Mouse (Mus musculus) heart, embryonic 11.5 days (tissue): ENCODE results near the gene Slc25a39. TPM values are rescaled to one million over a fixed set of nuclear protein-coding genes. Genes with fewer than 3 reads are reported as not detected.

Experiments used
- ATAC-seq: fragments of 200-750 bp; cut with Nextera tagmentation; replicated peaks from 2 replicates; pipeline ENCODE4 v1.8.0; 2017; ENCODE audit warnings: moderate library complexity; ENCODE audit not compliant: insufficient number of reproducible peaks, low FRiP score, low TSS enrichment
- H3K27ac ChIP-seq: fragments of 300-500 bp; sonication (generic); 2 replicates; pipeline ENCODE4 v1.5.1; 2014; ENCODE audit warnings: mild to moderate bottlenecking, low read depth, low read length
- H3K27me3 ChIP-seq: fragments of 300-500 bp; sonication (generic); 2 replicates; pipeline ENCODE4 v1.6.1; 2014; ENCODE audit warnings: mild to moderate bottlenecking, low read length, mixed read lengths; ENCODE audit not compliant: control insufficient read depth, insufficient read depth
- H3K36me3 ChIP-seq: fragments of 300-500 bp; sonication (generic); 2 replicates; pipeline ENCODE4 v1.6.1; 2014; ENCODE audit warnings: mild to moderate bottlenecking, low read length, moderate library complexity, mixed read lengths; ENCODE audit not compliant: control insufficient read depth, insufficient read depth
- H3K4me1 ChIP-seq: fragments of 300-500 bp; sonication (generic); 2 replicates; pipeline ENCODE4 v1.6.1; 2014; ENCODE audit warnings: low read length; ENCODE audit not compliant: control insufficient read depth, insufficient read depth
- H3K4me2 ChIP-seq: fragments of 300-500 bp; sonication (generic); 2 replicates; pipeline ENCODE4 v1.6.1; 2014; ENCODE audit warnings: mild to moderate bottlenecking, moderate library complexity
- H3K4me3 ChIP-seq: fragments of 300-500 bp; sonication (generic); 2 replicates; pipeline ENCODE4 v1.5.1; 2014; ENCODE audit warnings: low read depth, low read length
- H3K9ac ChIP-seq: fragments of 300-500 bp; sonication (generic); 2 replicates; pipeline ENCODE4 v1.6.1; 2014; ENCODE audit warnings: mild to moderate bottlenecking, low read depth, low read length, moderate library complexity
- H3K9me3 ChIP-seq: fragments of 300-500 bp; sonication (generic); replicated peaks from 2 replicates; pipeline ENCODE4 v1.6.1; 2016; ENCODE audit warnings: low read length; ENCODE audit not compliant: control insufficient read depth
- WGBS: fragments of 180-500 bp; shearing (Covaris S2); extraction: QIAGEN DNeasy Blood & Tissue Kit; methylation state at CpG from one replicate; pipeline ENCODE4 v1.1.7; 2014; ENCODE audit not compliant: insufficient replicate concordance; 5-methylcytosine and 5-hydroxymethylcytosine counted together
- polyA plus RNA-seq: library from polyadenylated mRNA; unstranded; fragments of >200 nt; fragmentation: Nextera tagmentation; extraction: Ambion mirVana; gene quantifications from 2 replicates; pipeline ENCODE4 v1.2.1, GENCODE M21; 2014

Slc25a39 gene
- polyA plus RNA-seq, 1 experiment from 2014 or later, result 274 TPM

- Histone ChIP-seq H3K4me3 (peak overlapping the region; percentile 90), H3K27ac (no peak overlapping the region), H3K27me3 (peaks cover 16% of the 10 kb centered on the region), H3K9ac (peak overlapping the region; percentile 95), H3K36me3 (peaks cover 17% of the 10 kb centered on the region), H3K4me2 (peak overlapping the region; percentile 90), H3K9me3 (no peaks in the 10 kb centered on the region), H3K4me1 (peaks cover 11% of the 10 kb centered on the region)
- 77% methylated on average over 11 of the region's 11 CpGs for WGBS
- ATAC-seq, result no peak
These were observed 2.0 kb downstream of the Slc25a39 start for GRCm38 (mm10) chr11:102405544-102406285.

GRCm38 (mm10) chr11:102404161-102405010 lies 3.4 kb downstream of the Slc25a39 start:
- H3K4me3 ChIP-seq, result no peak overlapping the region
- H3K27me3 ChIP-seq, result peaks cover 29% of the 10 kb centered on the region
- no peak overlapping the region for H3K9ac ChIP-seq
- no peaks in the 10 kb centered on the region for H3K9me3 ChIP-seq
- no peak overlapping the region for H3K27ac ChIP-seq
- WGBS, result 86% methylated on average over 18 of the region's 18 CpGs
- ATAC-seq, result no peak
- peaks cover 15% of the 10 kb centered on the region for H3K4me1 ChIP-seq
- H3K36me3 ChIP-seq, result peaks cover 17% of the 10 kb centered on the region
- H3K4me2 ChIP-seq, result no peak overlapping the region

GRCm38 (mm10) chr11:102403657-102404056 lies 4.1 kb downstream of the Slc25a39 start:
- peaks cover 17% of the 10 kb centered on the region for H3K36me3 ChIP-seq
- H3K4me1 ChIP-seq, result peaks cover 15% of the 10 kb centered on the region
- no peak overlapping the region for H3K4me3 ChIP-seq
- H3K9ac ChIP-seq, result no peak overlapping the region
- H3K4me2 ChIP-seq, result no peak overlapping the region
- no peaks in the 10 kb centered on the region for H3K9me3 ChIP-seq
- H3K27me3 ChIP-seq, result peaks cover 37% of the 10 kb centered on the region
- no peak for ATAC-seq
- H3K27ac ChIP-seq, result no peak overlapping the region
- WGBS, result 88% methylated on average over 11 of the region's 11 CpGs

GRCm38 (mm10) chr11:102401898-102402500 lies 5.7 kb downstream of the Slc25a39 start:
- 49% methylated on average over 12 of the region's 12 CpGs for WGBS
- ATAC-seq, result no peak
- peaks cover 53% of the 10 kb centered on the region for H3K27me3 ChIP-seq

GRCm38 (mm10) chr11:102400513-102401084 lies 7.1 kb downstream of the Slc25a39 start:
- H3K4me3 ChIP-seq, result no peak overlapping the region
- no peak for ATAC-seq
- peaks cover 17% of the 10 kb centered on the region for H3K36me3 ChIP-seq
- 16% methylated on average over 12 of the region's 12 CpGs for WGBS
- no peaks in the 10 kb centered on the region for H3K9me3 ChIP-seq
- no peak overlapping the region for H3K4me2 ChIP-seq
- H3K27ac ChIP-seq, result no peak overlapping the region
- H3K27me3 ChIP-seq, result peaks cover 67% of the 10 kb centered on the region
- no peak overlapping the region for H3K9ac ChIP-seq
- H3K4me1 ChIP-seq, result peaks cover 7% of the 10 kb centered on the region

More at GRCm38 (mm10) chr11:102401898-102402500, 5.7 kb downstream of the Slc25a39 start:
- Histone ChIP-seq H3K4me2 (no peak overlapping the region), H3K9ac (no peak overlapping the region), H3K4me3 (no peak overlapping the region), H3K9me3 (no peaks in the 10 kb centered on the region), H3K4me1 (peaks cover 15% of the 10 kb centered on the region), H3K27ac (no peak overlapping the region), H3K36me3 (peaks cover 17% of the 10 kb centered on the region)

- Histone ChIP-seq H3K4me3 (peak overlapping the region; percentile 11), H3K9ac (no peak overlapping the region), H3K4me2 (peak overlapping the region; percentile 40), H3K36me3 (peaks cover 17% of the 10 kb centered on the region), H3K9me3 (no peaks in the 10 kb centered on the region), H3K27ac (no peak overlapping the region), H3K4me1 (peaks cover 7% of the 10 kb centered on the region), H3K27me3 (peaks cover 72% of the 10 kb centered on the region)
- ATAC-seq, result no peak
- WGBS, result 3% methylated on average over 34 of the region's 34 CpGs
These were observed 8.1 kb downstream of the Slc25a39 start for GRCm38 (mm10) chr11:102399610-102400072.

GRCm38 (mm10) chr11:102399107-102399506 lies 8.6 kb downstream of the Slc25a39 start:
- Histone ChIP-seq H3K4me3 (no peak overlapping the region), H3K9ac (no peak overlapping the region), H3K4me2 (peak overlapping the region; percentile 40), H3K27ac (no peak overlapping the region), H3K4me1 (peaks cover 7% of the 10 kb centered on the region), H3K36me3 (peaks cover 15% of the 10 kb centered on the region), H3K9me3 (no peaks in the 10 kb centered on the region), H3K27me3 (peaks cover 72% of the 10 kb centered on the region)
- no peak for ATAC-seq
- WGBS, result 10% methylated on average over 15 of the region's 15 CpGs
